Mouse (Mus musculus) heart, embryonic 13.5 days (tissue): Measurements from ENCODE around the gene Slc9a3r1. TPM values are rescaled to one million over a fixed set of nuclear protein-coding genes. Genes with fewer than 3 reads are reported as not detected.
A peak's percentile ranks its signal among the peaks of the same experiment; 100 is the strongest.

Source experiments
- ATAC-seq: fragments of 200-750 bp; cut with Nextera tagmentation; 2 replicates; pipeline ENCODE4 v1.8.0; 2017; ENCODE audit warnings: moderate TSS enrichment; ENCODE audit not compliant: insufficient number of reproducible peaks, low FRiP score, low TSS enrichment; ENCODE audit errors: extremely low read depth
- H3K27ac ChIP-seq: fragments of 300-500 bp; sonication (generic); replicated peaks from 2 replicates; pipeline ENCODE4 v1.5.1; 2015; ENCODE audit warnings: moderate library complexity, mild to moderate bottlenecking, inconsistent platforms
- H3K27me3 ChIP-seq: fragments of 300-500 bp; sonication (generic); replicated peaks from 2 replicates; pipeline ENCODE4 v1.6.1; 2015; ENCODE audit warnings: mild to moderate bottlenecking, inconsistent platforms
- H3K36me3 ChIP-seq: fragments of 300-500 bp; sonication (generic); 2 replicates; pipeline ENCODE4 v1.6.1; 2015; ENCODE audit warnings: mild to moderate bottlenecking, inconsistent platforms
- H3K4me1 ChIP-seq: fragments of 300-500 bp; sonication (generic); 2 replicates; pipeline ENCODE4 v1.6.1; 2015; ENCODE audit warnings: inconsistent platforms
- H3K4me2 ChIP-seq: fragments of 300-500 bp; sonication (generic); 2 replicates; pipeline ENCODE4 v1.6.1; 2015; ENCODE audit warnings: inconsistent platforms, mild to moderate bottlenecking, moderate library complexity
- H3K4me3 ChIP-seq: fragments of 300-500 bp; sonication (generic); 2 replicates; pipeline ENCODE4 v1.5.1; 2015; ENCODE audit warnings: moderate library complexity, mild to moderate bottlenecking, inconsistent platforms
- H3K9ac ChIP-seq: fragments of 300-500 bp; sonication (generic); 2 replicates; pipeline ENCODE4 v1.6.1; 2015; ENCODE audit warnings: inconsistent platforms, mild to moderate bottlenecking, moderate library complexity
- H3K9me3 ChIP-seq: fragments of 300-500 bp; sonication (generic); 2 replicates; pipeline ENCODE4 v1.6.1; 2016; ENCODE audit warnings: inconsistent platforms
- WGBS: fragments of 180-500 bp; shearing (Covaris S2); methylation state at CpG from one replicate; pipeline ENCODE4 v1.1.7; 2015; ENCODE audit warnings: mixed read lengths; 5-methylcytosine and 5-hydroxymethylcytosine counted together
- polyA plus RNA-seq: library from polyadenylated mRNA; unstranded; fragments of >200 nt; fragmentation: Nextera tagmentation; extraction: Ambion mirVana; gene quantifications from 2 replicates; pipeline ENCODE4 v1.2.1, GENCODE M21; 2015

Slc9a3r1 gene
- 23.1 and 24.4 TPM in 2 replicates for polyA plus RNA-seq

DNA sequence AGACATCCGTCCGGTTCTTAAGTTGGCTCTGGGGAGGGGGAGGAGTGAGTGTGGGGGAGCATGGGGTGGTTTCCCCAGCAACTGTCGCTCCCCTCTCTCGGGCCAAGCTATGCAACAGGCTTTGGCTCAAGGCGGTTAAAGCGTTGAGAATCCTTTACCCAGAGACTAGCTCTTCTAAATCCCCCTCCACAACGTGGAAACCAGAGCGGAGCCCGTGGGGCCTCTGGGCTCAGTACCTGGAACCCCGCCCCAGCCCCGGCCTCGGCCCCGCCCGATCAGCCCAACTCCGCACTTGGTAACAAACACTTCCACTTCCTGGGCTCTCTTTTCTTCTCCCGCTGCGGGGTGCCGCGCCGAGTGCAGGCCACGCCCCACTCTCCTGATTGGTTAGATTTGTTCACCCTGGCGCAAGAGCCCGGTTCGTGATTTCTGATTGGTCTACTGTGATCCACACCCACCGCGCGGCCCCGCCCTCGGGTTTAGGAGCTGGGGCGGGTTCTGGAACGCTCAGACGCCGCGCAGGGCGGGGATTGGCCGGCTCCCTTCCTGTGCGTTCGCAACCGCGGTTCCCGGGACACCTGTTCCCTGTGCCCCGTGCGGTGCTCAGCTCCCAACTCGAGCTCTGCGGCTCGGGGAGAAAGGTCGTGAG, at the start of gene Slc9a3r1:
TSS of gene Slc9a3r1 (plus strand) at position 510 of the 649 bp plus-strand sequence.
- H3K27me3 ChIP-seq: peaks cover 21% of the 10 kb centered on the region
- ATAC-seq: peak; percentile 97
- peak within 1 kb of the TSS; percentile 81 for H3K9ac ChIP-seq
- H3K4me2 ChIP-seq: peak within 1 kb of the TSS; percentile 97
- under 1% methylated on average over 47 of the region's 47 CpGs for WGBS
- H3K36me3 ChIP-seq: no peaks in the 10 kb centered on the region
- peaks cover 52% of the 10 kb centered on the region for H3K4me1 ChIP-seq
- peak within 1 kb of the TSS; percentile 79 for H3K4me3 ChIP-seq
- peak within 1 kb of the TSS; percentile 37 for H3K27ac ChIP-seq
- no peaks in the 10 kb centered on the region for H3K9me3 ChIP-seq

GRCm38 (mm10) chr11:115119409-115119808, 43.7 kb upstream of the Slc9a3r1 start:
- Histone ChIP-seq H3K4me1 (no peaks in the 10 kb centered on the region), H3K9ac (no peak overlapping the region), H3K27ac (no peak overlapping the region), H3K9me3 (no peaks in the 10 kb centered on the region), H3K36me3 (no peaks in the 10 kb centered on the region), H3K27me3 (no peaks in the 10 kb centered on the region), H3K4me2 (no peak overlapping the region), H3K4me3 (no peak overlapping the region)
- no peak for ATAC-seq
- 61% methylated on average over 9 of the region's 9 CpGs for WGBS

GRCm38 (mm10) chr11:115128483-115128882, 34.7 kb upstream of the Slc9a3r1 start:
- no peaks in the 10 kb centered on the region for H3K4me1 ChIP-seq
- 35% methylated on average over 4 of the region's 4 CpGs for WGBS

DNA sequence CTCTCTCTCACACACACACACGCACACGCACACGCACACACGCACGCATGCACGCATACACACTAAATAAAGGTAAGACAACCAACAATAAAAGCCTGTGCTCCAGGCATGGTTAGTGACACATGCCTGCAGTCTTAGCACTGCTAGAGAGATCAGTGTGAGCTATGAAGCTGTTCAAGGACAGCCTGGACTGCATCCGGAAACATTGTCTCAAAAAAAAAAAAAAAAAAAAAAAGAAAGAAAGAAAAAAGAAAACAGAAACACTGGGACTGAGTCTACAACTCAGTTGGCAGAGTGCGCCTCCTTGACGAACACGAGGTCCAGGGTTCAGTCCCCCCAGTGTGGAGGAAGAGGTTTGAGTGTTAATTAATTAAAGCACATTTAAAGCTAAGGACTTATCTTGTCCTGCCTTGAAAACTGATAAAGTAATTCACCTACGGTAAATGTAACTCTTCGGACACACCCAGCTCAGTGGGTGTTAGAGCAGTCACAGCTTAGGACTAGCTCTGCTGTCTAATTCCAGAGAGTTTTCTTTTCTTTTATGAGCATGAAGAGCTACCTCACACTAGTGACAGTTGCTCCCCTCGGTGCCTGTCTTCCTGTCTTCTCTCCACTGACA, 33.5 kb upstream of the Slc9a3r1 start:
- 0 out of 2 replicates have a peak, but pooled peaks cover 5% of the 10 kb centered on the region for H3K27me3 ChIP-seq
- 80% methylated on average over 13 of the region's 13 CpGs for WGBS
- no peak for ATAC-seq

More at GRCm38 (mm10) chr11:115128483-115128882, 34.7 kb upstream of the Slc9a3r1 start:
- Histone ChIP-seq H3K9me3 (no peaks in the 10 kb centered on the region), H3K27me3 (0 out of 2 replicates have a peak, but pooled peaks cover 5% of the 10 kb centered on the region), H3K4me2 (no peak overlapping the region), H3K9ac (no peak overlapping the region), H3K27ac (no peak overlapping the region), H3K36me3 (no peaks in the 10 kb centered on the region), H3K4me3 (no peak overlapping the region)
- no peak for ATAC-seq

DNA sequence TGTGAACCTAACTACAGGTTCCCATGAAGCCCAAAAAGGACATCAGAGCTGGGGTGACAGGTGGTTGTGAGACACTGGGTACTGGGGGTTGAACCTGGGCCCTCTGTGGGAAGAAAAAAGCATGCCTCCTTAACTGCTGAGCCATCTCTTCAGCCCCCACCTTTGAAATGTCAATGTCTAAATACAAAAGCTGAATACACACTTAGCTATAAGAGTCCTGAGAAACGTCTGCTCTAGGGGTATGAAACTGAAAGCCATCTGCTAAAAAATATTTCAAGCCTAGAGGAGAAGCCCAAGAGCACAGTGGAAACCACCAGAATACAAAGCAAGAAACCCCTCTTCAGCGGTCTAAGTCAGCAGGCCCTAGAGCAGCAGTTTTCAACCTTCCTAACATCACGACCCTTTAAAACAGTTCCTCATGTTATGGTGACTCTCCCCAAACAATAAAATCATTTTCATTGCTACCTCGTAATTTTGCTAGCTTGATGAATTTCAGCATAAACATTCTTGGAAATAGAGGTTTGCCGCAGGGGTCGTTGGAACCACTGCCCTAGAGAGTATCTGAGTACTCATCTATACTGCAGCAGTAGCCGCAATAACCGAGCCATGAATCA, 31.3 kb upstream of the Slc9a3r1 start:
- Histone ChIP-seq H3K9me3 (no peaks in the 10 kb centered on the region), H3K27me3 (no peaks in the 10 kb centered on the region), H3K4me1 (no peaks in the 10 kb centered on the region), H3K9ac (no peak overlapping the region), H3K4me2 (no peak overlapping the region), H3K4me3 (no peak overlapping the region), H3K27ac (no peak overlapping the region), H3K36me3 (no peaks in the 10 kb centered on the region)
- no peak for ATAC-seq
- whole genome bisulfite sequencing: 78% methylated on average over 8 of the region's 8 CpGs

More for the DNA sequence above, 33.5 kb upstream of the Slc9a3r1 start:
- Histone ChIP-seq H3K4me2 (no peak overlapping the region), H3K4me3 (no peak overlapping the region), H3K36me3 (no peaks in the 10 kb centered on the region), H3K9me3 (no peaks in the 10 kb centered on the region), H3K27ac (no peak overlapping the region), H3K9ac (no peak overlapping the region), H3K4me1 (no peaks in the 10 kb centered on the region)

GRCm38 (mm10) chr11:115133800-115134199, 29.3 kb upstream of the Slc9a3r1 start, which contains the start of gene Cd300lf:
Gene Cd300lf (minus strand): TSS chr11:115133992.
- WGBS: 63% methylated on average over 8 of the region's 8 CpGs
- Histone ChIP-seq H3K9ac (no peak within 1 kb of the TSS), H3K4me2 (no peak within 1 kb of the TSS), H3K27me3 (no peaks in the 10 kb centered on the region), H3K4me1 (no peaks in the 10 kb centered on the region), H3K27ac (no peak within 1 kb of the TSS), H3K36me3 (no peaks in the 10 kb centered on the region), H3K4me3 (no peak within 1 kb of the TSS), H3K9me3 (no peaks in the 10 kb centered on the region)
- no peak for ATAC-seq

DNA sequence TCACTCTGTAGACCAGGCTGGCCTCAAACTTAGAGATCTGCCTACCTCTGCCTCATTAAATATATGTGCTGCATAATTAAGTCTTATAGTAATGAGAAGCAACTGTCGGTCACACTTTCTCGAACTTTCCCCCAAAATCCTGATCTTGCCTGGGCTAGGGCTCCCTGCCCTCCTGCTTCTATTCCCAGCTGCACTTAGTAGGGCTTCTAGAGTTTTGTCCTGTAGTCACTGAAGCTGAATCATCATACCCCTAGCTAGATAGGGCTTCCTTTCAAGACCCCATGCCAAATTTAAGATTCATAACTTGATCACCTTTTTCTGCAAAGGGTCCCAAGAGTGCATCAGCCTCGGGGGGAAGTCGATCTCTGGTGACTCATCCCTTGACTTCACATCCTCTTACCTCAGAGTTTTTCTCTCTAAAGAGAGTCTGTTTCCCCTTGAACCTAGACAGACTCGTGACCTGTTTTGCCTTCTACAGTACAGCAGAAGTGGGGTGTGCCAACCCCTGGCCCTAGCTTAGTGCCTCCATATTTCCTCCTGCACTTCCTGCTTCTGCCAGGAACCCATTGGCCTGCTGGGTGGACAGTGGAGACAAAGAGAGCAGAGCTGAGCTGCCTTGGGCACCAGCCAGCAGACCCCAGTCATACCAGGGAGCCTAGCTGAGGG, 24.4 kb upstream of the Slc9a3r1 start:
- Histone ChIP-seq H3K27me3 (0 out of 2 replicates have a peak, but pooled peaks cover 6% of the 10 kb centered on the region), H3K9me3 (no peaks in the 10 kb centered on the region), H3K4me3 (no peak overlapping the region), H3K4me1 (no peaks in the 10 kb centered on the region), H3K4me2 (no peak overlapping the region), H3K9ac (no peak overlapping the region), H3K27ac (no peak overlapping the region), H3K36me3 (no peaks in the 10 kb centered on the region)
- ATAC-seq: no peak
- WGBS: 61% methylated on average over 5 of the region's 5 CpGs

DNA sequence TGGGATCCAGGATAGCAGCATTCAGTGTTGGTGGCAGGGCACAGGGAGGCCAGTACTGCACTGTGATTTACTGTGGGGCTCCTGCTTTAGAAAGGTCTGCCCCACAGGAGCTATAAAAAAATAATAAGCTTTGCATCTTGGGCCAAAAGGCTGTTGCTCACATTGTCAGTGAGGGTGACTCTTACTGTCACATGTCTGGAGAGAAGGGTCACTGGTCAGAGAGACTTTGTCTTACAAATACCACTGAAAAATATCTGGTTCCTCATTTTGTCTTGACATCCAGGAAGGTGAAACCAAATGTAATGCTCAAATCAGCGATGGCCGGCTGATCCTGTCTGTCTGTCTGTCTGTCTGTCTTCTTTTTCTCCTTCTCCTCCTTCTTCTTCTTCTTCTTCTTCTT, 21.2 kb upstream of the Slc9a3r1 start:
- Histone ChIP-seq H3K4me2 (no peak overlapping the region), H3K9me3 (no peaks in the 10 kb centered on the region), H3K9ac (no peak overlapping the region), H3K36me3 (no peaks in the 10 kb centered on the region), H3K4me3 (no peak overlapping the region), H3K27me3 (0 out of 2 replicates have a peak, but pooled peaks cover 13% of the 10 kb centered on the region), H3K27ac (no peak overlapping the region), H3K4me1 (no peaks in the 10 kb centered on the region)
- ATAC-seq: no peak
- WGBS: 76% methylated on average over 2 of the region's 2 CpGs

DNA sequence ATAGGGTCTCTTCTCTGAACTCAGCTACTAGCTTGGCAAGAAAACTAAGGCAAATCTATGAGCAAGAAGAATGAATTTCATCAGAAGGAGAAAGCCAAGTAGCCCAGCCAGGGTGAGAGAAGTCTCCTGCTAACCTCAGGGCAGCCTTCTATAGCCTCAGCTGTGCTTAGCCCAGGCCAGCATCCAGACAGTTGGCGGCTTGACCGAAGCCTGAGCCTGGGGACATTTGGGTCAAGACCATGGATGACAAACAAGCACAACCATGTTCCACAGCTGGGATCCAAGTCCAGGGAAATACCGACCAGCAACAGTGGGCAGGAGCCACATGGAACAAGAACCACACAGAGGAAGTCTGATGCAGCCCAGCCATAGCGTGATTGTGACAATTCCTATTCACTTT, 15.3 kb upstream of the Slc9a3r1 start:
- peaks cover 27% of the 10 kb centered on the region for H3K27me3 ChIP-seq
- H3K4me2 ChIP-seq: no peak overlapping the region
- H3K27ac ChIP-seq: no peak overlapping the region
- H3K9me3 ChIP-seq: peaks cover 4% of the 10 kb centered on the region; the same call in 1 of the 2 replicates
- H3K4me3 ChIP-seq: no peak overlapping the region
- H3K4me1 ChIP-seq: peaks cover 9% of the 10 kb centered on the region; the same call in 1 of the 2 replicates
- ATAC-seq: no peak
- no peak overlapping the region for H3K9ac ChIP-seq
- no peaks in the 10 kb centered on the region for H3K36me3 ChIP-seq
- WGBS: 76% methylated on average over 4 of the region's 4 CpGs

DNA sequence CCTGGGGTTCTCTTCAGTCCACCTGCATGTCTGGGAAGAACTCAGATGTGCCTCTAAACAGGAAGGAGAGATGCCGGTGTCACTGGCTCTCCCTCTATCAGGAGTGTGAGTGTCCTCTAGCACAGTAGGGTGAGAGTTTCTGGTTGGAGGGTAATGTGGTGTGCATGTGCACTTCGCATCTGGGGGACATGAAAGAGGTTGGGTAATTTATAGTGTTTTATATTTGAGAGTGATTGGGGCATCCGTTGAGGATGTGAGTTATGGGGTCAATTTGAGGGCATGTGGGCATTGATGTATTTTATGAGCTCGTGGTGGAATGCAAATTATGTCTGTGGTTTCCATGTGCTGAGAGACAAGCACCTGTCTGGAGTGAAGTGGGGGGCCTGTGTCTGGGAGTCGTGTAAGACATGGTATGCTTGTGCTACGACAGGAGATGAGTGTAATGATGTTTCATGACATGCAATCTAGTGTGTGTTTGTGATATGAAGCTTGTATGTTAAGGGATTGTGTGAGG, 12.3 kb upstream of the Slc9a3r1 start:
- H3K36me3 ChIP-seq: no peaks in the 10 kb centered on the region
- 55% methylated on average over 6 of the region's 6 CpGs for WGBS
- no peak for ATAC-seq

More for the DNA sequence above, 12.3 kb upstream of the Slc9a3r1 start:
- Histone ChIP-seq H3K4me1 (peaks cover 21% of the 10 kb centered on the region), H3K4me3 (no peak overlapping the region), H3K4me2 (no peak overlapping the region), H3K9me3 (peaks cover 4% of the 10 kb centered on the region; the same call in 1 of the 2 replicates), H3K27ac (no peak overlapping the region), H3K9ac (no peak overlapping the region), H3K27me3 (peaks cover 47% of the 10 kb centered on the region)
